Mouse (Mus musculus) megakaryocyte-erythroid progenitor cell, adult 5-6 weeks (primary cell): ENCODE data around the gene Irf8. TPM values are rescaled to one million over a fixed set of nuclear protein-coding genes. Genes with fewer than 3 reads are reported as not detected.

Experiments used
- ATAC-seq: replicated peaks from 2 replicates; pipeline ENCODE4 v1.8.0; 2016; ENCODE audit warnings: mild to moderate bottlenecking, inconsistent platforms; ENCODE audit not compliant: severe bottlenecking, poor library complexity, low FRiP score, low TSS enrichment
- total RNA-seq, 2 experiments: library from RNA; stranded (forward) in 1 of 2; stranded (reverse) in 1 of 2; fragments of 200-1000, 215-1000 nt in 1 of 2; fragments of >200 nt in 1 of 2; fragmentation: Nextera tagmentation in 1 of 2; gene quantifications; 2 replicates each; pipeline ENCODE4 v1.2.3; 2014 to 2017

The Irf8 gene
- total RNA-seq, 2 experiments from 2014 or later = 1.0 to 6.9 TPM

GRCm38 (mm10) chr8:120744448-120744847, 8.3 kb downstream of the Irf8 start:
- no peak for ATAC-seq

GRCm38 (mm10) chr8:120745226-120745625, 9.1 kb downstream of the Irf8 start:
- no peak for ATAC-seq

- ATAC-seq = no peak
Observed at GRCm38 (mm10) chr8:120746007-120746701, 10.0 kb downstream of the Irf8 start.

GRCm38 (mm10) chr8:120747286-120747685, 11.1 kb downstream of the Irf8 start:
- ATAC-seq = no peak

GRCm38 (mm10) chr8:120750616-120751015, 14.5 kb downstream of the Irf8 start:
- no peak for ATAC-seq

GRCm38 (mm10) chr8:120751226-120752081, 15.3 kb downstream of the Irf8 start:
- no peak for ATAC-seq

- ATAC-seq = peak; percentile 34; the same call in 1 of the 2 replicates
Observed at GRCm38 (mm10) chr8:120752082-120752452, 15.9 kb downstream of the Irf8 start.

GRCm38 (mm10) chr8:120753476-120753875, 17.3 kb downstream of the Irf8 start:
- ATAC-seq = no peak

GRCm38 (mm10) chr8:120755306-120756297, 19.4 kb downstream of the Irf8 start:
- no peak for ATAC-seq

GRCm38 (mm10) chr8:120758005-120758404, 21.8 kb downstream of the Irf8 start:
- no peak for ATAC-seq

- no peak for ATAC-seq
Observed at GRCm38 (mm10) chr8:120759847-120760246, 23.7 kb downstream of the Irf8 start.

- no peak for ATAC-seq
Observed at GRCm38 (mm10) chr8:120760341-120761215, 24.4 kb downstream of the Irf8 start.

- ATAC-seq = no peak
Observed at GRCm38 (mm10) chr8:120763267-120763666, 27.1 kb downstream of the Irf8 start.

- no peak for ATAC-seq
Observed at GRCm38 (mm10) chr8:120764638-120765037, 28.5 kb downstream of the Irf8 start.

GRCm38 (mm10) chr8:120766622-120767021, 30.5 kb downstream of the Irf8 start:
- ATAC-seq = no peak

GRCm38 (mm10) chr8:120768454-120769218, 32.5 kb downstream of the Irf8 start:
- ATAC-seq = no peak

- no peak for ATAC-seq
Observed at GRCm38 (mm10) chr8:120777184-120777583, 41.0 kb downstream of the Irf8 start.

GRCm38 (mm10) chr8:120777732-120778131, 41.6 kb downstream of the Irf8 start:
- no peak for ATAC-seq
